Mouse (Mus musculus): ENCODE measurements around the gene Cep128. TPM values are rescaled to one million over a fixed set of nuclear protein-coding genes. Genes with fewer than 3 reads are reported as not detected.

Cep128 gene
- polyA plus RNA-seq, 1 experiment = 4.7 TPM

DNA sequence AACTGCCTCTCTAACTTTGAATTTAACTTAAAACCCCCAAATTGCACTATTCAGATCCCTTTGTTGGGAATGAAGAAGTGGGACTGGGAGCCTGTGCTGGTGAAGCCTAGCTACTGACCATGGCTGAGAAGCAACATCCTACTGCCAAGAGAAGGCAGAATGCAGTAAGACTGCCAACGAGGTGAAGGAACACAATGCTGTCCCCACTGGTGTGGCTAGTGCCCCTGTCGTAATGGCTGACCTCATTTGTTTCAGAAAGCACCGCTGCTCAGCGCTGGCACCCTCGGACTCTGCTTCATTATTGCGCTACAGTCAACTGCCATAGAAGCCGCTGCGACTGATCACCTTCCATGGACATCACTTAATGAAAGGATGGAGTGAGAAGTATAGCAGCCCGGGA, 298.2 kb downstream of the Cep128 start:
- TF ChIP-seq CTCF (IDR thresholded peaks at IDR 0.05; ENCODE audit: insufficient read depth, low read length) (no peak), POLR2A (IDR thresholded peaks at IDR 0.05; ENCODE audit: borderline replicate concordance, extremely low read depth, low read depth, low read length) (no peak)

GRCm38 (mm10) chr12:91075600-91075999, 308.6 kb downstream of the Cep128 start:
- Histone ChIP-seq H3K4me3 (replicated peaks; ENCODE audit: extremely low read depth, low read depth, low read length) (no peak overlapping the region), H3K4me1 (ENCODE audit: control insufficient read depth, insufficient read depth, low read length) (no peaks in the 10 kb centered on the region)
- WGBS = 85% methylated on average over 5 of the region's 5 CpGs
- DNase-seq = no peak
- no peak for TF ChIP-seq POLR2A (IDR thresholded peaks at IDR 0.05; ENCODE audit: borderline replicate concordance, extremely low read depth, low read depth, low read length)
- no peak for TF ChIP-seq CTCF (IDR thresholded peaks at IDR 0.05; ENCODE audit: insufficient read depth, low read length)

More for the DNA sequence above, 298.2 kb downstream of the Cep128 start:
- DNase-seq = no peak
- H3K4me3 ChIP-seq (replicated peaks; ENCODE audit: extremely low read depth, low read depth, low read length) = no peak overlapping the region
- 87% methylated on average over 9 of the region's 9 CpGs for WGBS
- no peaks in the 10 kb centered on the region for H3K4me1 ChIP-seq (ENCODE audit: control insufficient read depth, insufficient read depth, low read length)

- WGBS = 96% methylated on average over 2 of the region's 2 CpGs
- no peak overlapping the region for H3K4me3 ChIP-seq (replicated peaks; ENCODE audit: extremely low read depth, low read depth, low read length)
- no peaks in the 10 kb centered on the region for H3K4me1 ChIP-seq (ENCODE audit: control insufficient read depth, insufficient read depth, low read length)
- no peak for DNase-seq
- TF ChIP-seq POLR2A (IDR thresholded peaks at IDR 0.05; ENCODE audit: borderline replicate concordance, extremely low read depth, low read depth, low read length) = no peak
- no peak for TF ChIP-seq CTCF (IDR thresholded peaks at IDR 0.05; ENCODE audit: insufficient read depth, low read length)
Observed at GRCm38 (mm10) chr12:91070551-91071045, 313.6 kb downstream of the Cep128 start.

- 85% methylated on average over 2 of the region's 2 CpGs for WGBS
- Histone ChIP-seq H3K4me3 (replicated peaks; ENCODE audit: extremely low read depth, low read depth, low read length) (no peak overlapping the region), H3K4me1 (ENCODE audit: control insufficient read depth, insufficient read depth, low read length) (no peaks in the 10 kb centered on the region)
- no peak for DNase-seq
- no peak for TF ChIP-seq POLR2A (IDR thresholded peaks at IDR 0.05; ENCODE audit: borderline replicate concordance, extremely low read depth, low read depth, low read length)
- no peak for TF ChIP-seq CTCF (IDR thresholded peaks at IDR 0.05; ENCODE audit: insufficient read depth, low read length)
Observed at GRCm38 (mm10) chr12:91067083-91067441, 317.1 kb downstream of the Cep128 start.

DNA sequence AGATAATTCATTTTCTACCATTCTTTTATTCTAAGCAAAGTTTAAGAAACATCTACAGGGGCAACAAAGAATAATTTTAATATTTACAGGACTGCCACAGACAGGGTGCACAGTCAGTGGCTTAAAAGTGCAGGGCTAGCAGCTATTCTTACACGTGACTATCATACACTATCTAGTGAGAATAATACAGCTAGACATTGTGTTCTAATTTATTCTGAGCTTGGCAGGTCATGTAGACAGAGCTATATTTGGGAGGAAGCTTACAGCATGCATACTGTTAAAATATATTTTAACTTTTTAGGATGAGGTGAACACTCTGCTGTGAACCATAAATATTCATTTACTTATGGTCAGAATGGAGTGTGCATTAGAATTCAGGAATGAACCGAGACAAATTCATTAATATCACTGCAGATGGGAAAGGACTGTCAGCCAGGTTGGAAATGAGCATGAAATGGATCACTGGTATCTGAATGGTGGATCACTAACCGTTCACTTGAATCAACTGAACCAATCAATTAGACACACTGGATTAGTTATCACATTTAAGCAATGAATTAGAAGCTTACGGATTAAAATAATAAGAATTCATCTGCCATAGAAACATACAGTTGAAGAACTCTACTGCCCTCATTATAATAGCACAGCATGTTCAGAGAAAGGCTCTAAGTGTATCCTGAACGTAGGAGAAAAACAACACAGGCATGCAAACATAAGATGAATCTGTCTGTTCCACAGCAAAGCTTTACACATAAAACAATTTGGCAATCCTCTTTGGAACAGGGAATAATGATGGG, 317.7 kb downstream of the Cep128 start:
- H3K4me1 ChIP-seq (ENCODE audit: control insufficient read depth, insufficient read depth, low read length) = no peaks in the 10 kb centered on the region
- TF ChIP-seq POLR2A (IDR thresholded peaks at IDR 0.05; ENCODE audit: borderline replicate concordance, extremely low read depth, low read depth, low read length) (no peak), CTCF (IDR thresholded peaks at IDR 0.05; ENCODE audit: insufficient read depth, low read length) (no peak)
- WGBS = 86% methylated on average over 5 of the region's 5 CpGs
- DNase-seq = no peak
- no peak overlapping the region for H3K4me3 ChIP-seq (replicated peaks; ENCODE audit: extremely low read depth, low read depth, low read length)

DNA sequence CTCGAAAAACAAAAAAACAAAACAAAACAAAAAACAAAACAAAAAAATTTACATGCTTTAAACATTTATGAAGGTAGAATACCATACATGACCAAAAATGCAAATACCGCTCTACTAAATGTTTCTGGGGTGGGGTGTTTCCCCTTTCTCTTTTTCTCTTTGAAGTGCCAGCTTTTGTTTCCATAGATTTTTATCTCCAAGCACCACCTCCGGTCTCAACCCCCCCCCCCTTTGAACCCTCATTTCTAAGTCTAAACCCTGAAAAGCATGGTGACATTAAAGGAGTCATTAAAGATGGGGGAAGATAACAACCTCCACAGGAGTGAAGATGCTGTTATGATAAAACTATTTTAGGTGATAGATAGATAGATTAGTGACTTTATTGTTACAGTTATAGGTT, 318.8 kb downstream of the Cep128 start:
- Histone ChIP-seq H3K4me1 (ENCODE audit: control insufficient read depth, insufficient read depth, low read length) (no peaks in the 10 kb centered on the region), H3K4me3 (replicated peaks; ENCODE audit: extremely low read depth, low read depth, low read length) (no peak overlapping the region)
- no peak for DNase-seq
- 71% methylated on average over 3 of the region's 3 CpGs for WGBS
- TF ChIP-seq CTCF (IDR thresholded peaks at IDR 0.05; ENCODE audit: insufficient read depth, low read length) (no peak), POLR2A (IDR thresholded peaks at IDR 0.05; ENCODE audit: borderline replicate concordance, extremely low read depth, low read depth, low read length) (no peak)

- DNase-seq = no peak
- Histone ChIP-seq H3K4me1 (ENCODE audit: control insufficient read depth, insufficient read depth, low read length) (no peaks in the 10 kb centered on the region), H3K4me3 (replicated peaks; ENCODE audit: extremely low read depth, low read depth, low read length) (no peak overlapping the region)
- no peak for TF ChIP-seq POLR2A (IDR thresholded peaks at IDR 0.05; ENCODE audit: borderline replicate concordance, extremely low read depth, low read depth, low read length)
- no peak for TF ChIP-seq CTCF (IDR thresholded peaks at IDR 0.05; ENCODE audit: insufficient read depth, low read length)
Observed at GRCm38 (mm10) chr12:91064368-91064999, 319.7 kb downstream of the Cep128 start.

DNA sequence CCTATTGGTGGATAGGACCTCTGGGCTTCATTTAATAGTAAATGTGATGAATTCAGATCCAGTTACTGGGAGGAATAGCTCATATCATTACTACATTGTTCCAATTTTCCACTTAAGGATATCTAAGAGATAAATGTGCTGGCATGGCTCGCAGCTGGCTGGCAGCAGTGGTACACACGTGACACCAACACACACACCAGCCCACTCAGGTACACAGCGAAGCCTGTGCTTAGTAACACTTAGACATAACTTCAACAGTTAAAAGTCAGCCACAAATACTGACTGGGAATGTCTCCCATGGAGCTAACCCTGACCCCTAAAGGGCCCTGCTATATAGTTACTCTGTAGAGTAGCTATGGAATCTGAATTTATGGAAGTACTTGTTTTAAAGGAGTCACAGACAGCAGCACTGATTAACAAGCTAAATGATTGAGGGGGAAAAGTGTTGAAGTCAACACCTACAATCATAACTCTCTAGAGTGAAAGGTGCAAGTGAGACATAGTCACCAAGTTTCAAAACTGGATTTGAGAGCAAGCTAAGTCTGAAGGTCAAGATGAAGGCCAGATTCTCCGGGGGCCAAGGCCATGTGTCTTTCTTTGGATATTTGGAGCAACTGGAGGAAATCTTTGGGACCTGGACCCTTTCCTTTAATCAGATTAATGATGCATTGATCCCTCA, 320.7 kb downstream of the Cep128 start:
- TF ChIP-seq POLR2A (IDR thresholded peaks at IDR 0.05; ENCODE audit: borderline replicate concordance, extremely low read depth, low read depth, low read length) (no peak), CTCF (IDR thresholded peaks at IDR 0.05; ENCODE audit: insufficient read depth, low read length) (no peak)
- no peak overlapping the region for H3K4me3 ChIP-seq (replicated peaks; ENCODE audit: extremely low read depth, low read depth, low read length)
- no peaks in the 10 kb centered on the region for H3K4me1 ChIP-seq (ENCODE audit: control insufficient read depth, insufficient read depth, low read length)
- WGBS = 85% methylated on average over 4 of the region's 4 CpGs
- no peak for DNase-seq

GRCm38 (mm10) chr12:91062681-91063080, 321.5 kb downstream of the Cep128 start:
- TF ChIP-seq POLR2A (IDR thresholded peaks at IDR 0.05; ENCODE audit: borderline replicate concordance, extremely low read depth, low read depth, low read length) = no peak
- TF ChIP-seq CTCF (IDR thresholded peaks at IDR 0.05; ENCODE audit: insufficient read depth, low read length) = no peak
- 79% methylated on average over 4 of the region's 4 CpGs for WGBS
- no peak for DNase-seq
- H3K4me3 ChIP-seq (replicated peaks; ENCODE audit: extremely low read depth, low read depth, low read length) = no peak overlapping the region
- no peaks in the 10 kb centered on the region for H3K4me1 ChIP-seq (ENCODE audit: control insufficient read depth, insufficient read depth, low read length)

Measured in lung, adult 2 months (tissue).